Mouse (Mus musculus) lung, adult 2 months (tissue): Measurements from ENCODE around the gene Phkg2.

Experiments used
- CTCF ChIP-seq: fragments of 200-500 bp; IDR thresholded peaks from 2 replicates; pipeline ENCODE4 v1.5.1; 2011; ENCODE audit warnings: mild to moderate bottlenecking, low read length, control low read depth; ENCODE audit not compliant: insufficient read depth
- POLR2A ChIP-seq: fragments of 200-500 bp; IDR thresholded peaks from 2 replicates; pipeline ENCODE4 v1.6.1; 2011; ENCODE audit warnings: low read depth, mild to moderate bottlenecking, control low read depth, low read length, borderline replicate concordance; ENCODE audit errors: extremely low read depth

DNA sequence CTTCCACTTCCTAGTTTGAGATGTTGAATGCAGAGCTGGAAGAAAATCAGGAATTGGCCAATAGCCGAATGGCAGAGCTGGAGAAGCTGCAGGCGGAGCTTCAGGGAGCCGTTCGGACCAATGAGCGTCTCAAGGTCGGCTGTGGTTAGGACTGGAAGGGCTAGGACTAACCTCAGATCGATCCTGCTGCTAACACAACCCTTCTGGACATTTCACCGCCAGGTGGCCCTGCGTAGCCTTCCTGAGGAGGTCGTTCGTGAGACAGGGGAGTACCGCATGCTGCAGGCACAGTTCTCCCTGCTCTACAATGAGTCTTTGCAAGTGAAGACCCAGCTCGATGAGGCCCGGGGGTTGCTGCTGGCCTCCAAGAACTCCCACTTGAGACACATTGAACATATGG is 19.4 kb downstream of the Phkg2 start:
- TF ChIP-seq POLR2A (no peak), CTCF (no peak)
